ENCODE assay signal across 19 mouse cellular contexts in genomic region chr4:40916592-40917155, GRCm38 (mm10). TPM values are rescaled to one million over a fixed set of nuclear protein-coding genes. Genes with fewer than 3 reads are reported as not detected.
DNase-seq lines count a peak whose midpoint lies in the region; ATAC-seq and TF ChIP-seq lines count a peak whose summit lies in the region.
"Had no signal": no experiment of that assay in that cellular context is flagged by ENCODE, and none has a peak within 500 bp of the region (broad histone marks: within the 10 kb centered on the region; RNA-seq: fewer than 3 reads in every experiment).

No protein-coding gene starts in this region.

- H3K79me2 ChIP-seq in heart, adult 2 months (replicated peaks; ENCODE audit: control insufficient read depth, insufficient read depth, low read length): no peaks in the 10 kb centered on the region

- H3K9me3 ChIP-seq in forebrain, embryonic 15.5 days: no peaks in the 10 kb centered on the region
- H3K9me3 ChIP-seq: forebrain, embryonic 12.5 days; heart, embryonic 15.5 days; hindbrain, embryonic 10.5 days; limb, embryonic 10.5 days; midbrain, embryonic 12.5 days; neural tube, embryonic 13.5 days had no signal

- no peak for DNase-seq in heart, adult 2 months
- no peak for DNase-seq in heart, adult 18-20 months
- peak; percentile 24 to 63 for DNase-seq in kidney, postnatal 36 days
- DNase-seq in kidney, postnatal 14 days: no peak
- no peak for DNase-seq in testis, postnatal 14 days (ENCODE audit: low spot score)
- no peak for DNase-seq in lung, adult 2 months
- DNase-seq: embryo, embryonic 11 days; thymus, postnatal 25 days had no signal

- no peak for TF ChIP-seq POLR2A in heart, adult 2 months (IDR thresholded peaks at IDR 0.05; ENCODE audit: insufficient read depth, low read depth, low read length)
- no peak for TF ChIP-seq POLR2A in testis, adult 2 months (IDR thresholded peaks at IDR 0.05; ENCODE audit: control insufficient read depth, low read depth, low read length)
- TF ChIP-seq POLR2A in lung, adult 2 months (IDR thresholded peaks at IDR 0.05; ENCODE audit: borderline replicate concordance, extremely low read depth, low read depth, low read length): no peak

- no peaks in the 10 kb centered on the region; the same call in 1 of the 2 replicates for H3K4me1 ChIP-seq in heart, adult 2 months (ENCODE audit: control insufficient read depth, insufficient read depth, low read length)
- peaks cover 2% of the 10 kb centered on the region; the same call in 1 of the 2 replicates for H3K4me1 ChIP-seq in testis, adult 2 months (ENCODE audit: control insufficient read depth, insufficient read depth, low read length)
- no peaks in the 10 kb centered on the region for H3K4me1 ChIP-seq in forebrain, embryonic 15.5 days
- no peaks in the 10 kb centered on the region for H3K4me1 ChIP-seq in lung, adult 2 months (ENCODE audit: control insufficient read depth, insufficient read depth, low read length)
- H3K4me1 ChIP-seq: forebrain, embryonic 12.5 days; hindbrain, embryonic 10.5 days; limb, embryonic 10.5 days; midbrain, embryonic 12.5 days; neural tube, embryonic 13.5 days had no signal

- H3K27ac ChIP-seq in heart, adult 2 months: no peak overlapping the region
- no peak overlapping the region for H3K27ac ChIP-seq in testis, adult 2 months (ENCODE audit: control insufficient read depth, insufficient read depth, low read depth, low read length)
- H3K27ac ChIP-seq in forebrain, embryonic 15.5 days (replicated peaks): no peak overlapping the region
- H3K27ac ChIP-seq: forebrain, embryonic 12.5 days; heart, embryonic 15.5 days; hindbrain, embryonic 10.5 days; limb, embryonic 10.5 days; midbrain, embryonic 12.5 days; neural tube, embryonic 13.5 days had no signal

- TF ChIP-seq CTCF in heart, adult 2 months (IDR thresholded peaks at IDR 0.05): peak; percentile 34
- TF ChIP-seq CTCF in testis, adult 2 months (IDR thresholded peaks at IDR 0.05; ENCODE audit: control insufficient read depth, insufficient read depth, insufficient replicate concordance, low read depth, low read length): peak; percentile 28; the same call in 1 of the 2 replicates
- TF ChIP-seq CTCF in lung, adult 2 months (IDR thresholded peaks at IDR 0.05; ENCODE audit: insufficient read depth, low read length): no peak

- no peak overlapping the region for H3K4me2 ChIP-seq in forebrain, embryonic 15.5 days (replicated peaks)
- H3K4me2 ChIP-seq: forebrain, embryonic 12.5 days; heart, embryonic 15.5 days; midbrain, embryonic 12.5 days; neural tube, embryonic 13.5 days had no signal

- TF ChIP-seq EP300 in heart, adult 2 months (IDR thresholded peaks at IDR 0.05; ENCODE audit: insufficient read depth, low read depth, low read length): no peak

- no peak for ATAC-seq in forebrain, embryonic 15.5 days (replicated peaks)

- intact Hi-C loops in heart, adult 2 months (cut with DNase I): no loop called here

- H3K36me3 ChIP-seq in heart, adult 2 months (ENCODE audit: control insufficient read depth, insufficient read depth, low read length): no peaks in the 10 kb centered on the region
- no peaks in the 10 kb centered on the region for H3K36me3 ChIP-seq in testis, adult 2 months (ENCODE audit: control insufficient read depth, insufficient read depth, low read length)
- no peaks in the 10 kb centered on the region for H3K36me3 ChIP-seq in forebrain, embryonic 15.5 days
- H3K36me3 ChIP-seq: forebrain, embryonic 12.5 days; heart, embryonic 15.5 days; hindbrain, embryonic 10.5 days; limb, embryonic 10.5 days; midbrain, embryonic 12.5 days; neural tube, embryonic 13.5 days had no signal

- WGBS in heart, adult 2 months: 93% methylated on average over 7 of the region's 7 CpGs
- 93% methylated on average over 7 of the region's 7 CpGs for WGBS in forebrain, embryonic 15.5 days
- 95% methylated on average over 7 of the region's 7 CpGs for WGBS in lung, adult 2 months

- H3K9ac ChIP-seq in heart, adult 2 months (ENCODE audit: low read depth, low read length): no peak overlapping the region
- H3K9ac ChIP-seq in forebrain, embryonic 15.5 days (replicated peaks): no peak overlapping the region
- H3K9ac ChIP-seq: forebrain, embryonic 12.5 days; heart, embryonic 15.5 days; midbrain, embryonic 12.5 days; neural tube, embryonic 13.5 days had no signal

- H3K4me3 ChIP-seq in heart, adult 2 months: no peak overlapping the region
- no peak overlapping the region for H3K4me3 ChIP-seq in testis, adult 2 months (ENCODE audit: control insufficient read depth, low read depth, low read length)
- no peak overlapping the region for H3K4me3 ChIP-seq in forebrain, embryonic 15.5 days
- no peak overlapping the region for H3K4me3 ChIP-seq in lung, adult 2 months (replicated peaks; ENCODE audit: extremely low read depth, low read depth, low read length)
- H3K4me3 ChIP-seq: forebrain, embryonic 12.5 days; heart, embryonic 15.5 days; hindbrain, embryonic 10.5 days; limb, embryonic 10.5 days; midbrain, embryonic 12.5 days; neural tube, embryonic 13.5 days had no signal

- no peaks in the 10 kb centered on the region for H3K27me3 ChIP-seq in heart, adult 2 months (ENCODE audit: control insufficient read depth, insufficient read depth, low read length)
- no peaks in the 10 kb centered on the region for H3K27me3 ChIP-seq in testis, adult 2 months (ENCODE audit: control insufficient read depth, insufficient read depth, low read length)
- no peaks in the 10 kb centered on the region for H3K27me3 ChIP-seq in forebrain, embryonic 15.5 days
- H3K27me3 ChIP-seq: forebrain, embryonic 12.5 days; heart, embryonic 15.5 days; midbrain, embryonic 12.5 days; neural tube, embryonic 13.5 days had no signal

RNA-seq across cellular contexts. Expression of gene Spink4, which starts 3.2 kb away (rescaled TPM):
- under 1 TPM in 1 of 2 experiments, not detected in 1; 0.68 TPM for total RNA-seq in heart, adult 2 months (2021)
- polyA plus RNA-seq in heart, adult 2 months (2012; rRNA removed): 1.7 and 3.6 TPM in 2 replicates
- total RNA-seq in heart, adult 18-20 months (2021): not detected
- 5.1 and 11.1 TPM in 2 replicates for polyA plus RNA-seq in testis, adult 2 months (2012; rRNA removed)
- polyA plus RNA-seq in forebrain, embryonic 15.5 days (2015; fragmentation: Nextera tagmentation; extraction: Ambion mirVana): not detected in 2 replicates
- polyA plus RNA-seq in lung, adult 2 months (2012; rRNA removed): 15.6 and 43.5 TPM in 2 replicates
- total RNA-seq: granulocyte monocyte progenitor cell, adult 5-6 weeks; layer of hippocampus, adult 18-20 months had no signal
- polyA plus RNA-seq: forebrain, embryonic 12.5 days; hindbrain, embryonic 10.5 days; limb, embryonic 10.5 days; midbrain, embryonic 12.5 days; neural tube, embryonic 13.5 days; spleen, adult 2 months had no signal

RNA-seq across cellular contexts. Expression of gene Bag1, which starts 31.4 kb away (rescaled TPM):
- total RNA-seq in heart, adult 2 months (2021): 100 to 1,000 TPM; 263 to 301 TPM
- 88.7 and 97.0 TPM in 2 replicates for polyA plus RNA-seq in heart, adult 2 months (2012; rRNA removed)
- 100 to 1,000 TPM; 273 to 283 TPM for total RNA-seq in heart, adult 18-20 months (2021)
- polyA plus RNA-seq in testis, adult 2 months (2012; rRNA removed): 229 and 254 TPM in 2 replicates
- 199 and 202 TPM in 2 replicates for polyA plus RNA-seq in forebrain, embryonic 15.5 days (2015; fragmentation: Nextera tagmentation; extraction: Ambion mirVana)
- polyA plus RNA-seq in lung, adult 2 months (2012; rRNA removed): 123 and 198 TPM in 2 replicates

RNA-seq across cellular contexts. Expression of gene Chmp5, which starts 31.5 kb away (rescaled TPM):
- total RNA-seq in heart, adult 2 months (2021): 10 to 100 TPM; 32.7 to 36.6 TPM
- polyA plus RNA-seq in heart, adult 2 months (2012; rRNA removed): 12.7 and 21.5 TPM in 2 replicates
- total RNA-seq in heart, adult 18-20 months (2021): 10 to 100 TPM; 37.4 to 38.6 TPM
- 18.0 and 19.0 TPM in 2 replicates for polyA plus RNA-seq in testis, adult 2 months (2012; rRNA removed)
- polyA plus RNA-seq in forebrain, embryonic 15.5 days (2015; fragmentation: Nextera tagmentation; extraction: Ambion mirVana): 170 and 178 TPM in 2 replicates
- polyA plus RNA-seq in lung, adult 2 months (2012; rRNA removed): 17.3 and 32.0 TPM in 2 replicates

RNA-seq across cellular contexts. Expression of gene Nfx1, which starts 54.0 kb away (rescaled TPM):
- total RNA-seq in heart, adult 2 months (2021): 10 to 100 TPM; 18.9 to 19.8 TPM
- 16.9 and 30.6 TPM in 2 replicates for polyA plus RNA-seq in heart, adult 2 months (2012; rRNA removed)
- total RNA-seq in heart, adult 18-20 months (2021): 10 to 100 TPM; 21.2 to 21.8 TPM
- 28.2 and 29.5 TPM in 2 replicates for polyA plus RNA-seq in testis, adult 2 months (2012; rRNA removed)
- polyA plus RNA-seq in forebrain, embryonic 15.5 days (2015; fragmentation: Nextera tagmentation; extraction: Ambion mirVana): 116 and 119 TPM in 2 replicates
- 20.3 and 28.9 TPM in 2 replicates for polyA plus RNA-seq in lung, adult 2 months (2012; rRNA removed)

Comparison
In these comparisons a context has a peak if more than half of its experiments do, and no peak if none do; other contexts are left out.
1. DNase-seq: peak in kidney, postnatal 36 days (2 of 2); none in heart, adult 2 months (0 of 2), heart, adult 18-20 months (0 of 2), kidney, postnatal 14 days (single experiment), testis, postnatal 14 days (single experiment) and lung, adult 2 months (single experiment).